Mouse (Mus musculus): Measurements from ENCODE around the gene Lgals2.
A peak's percentile ranks its signal among the peaks of the same experiment; 100 is the strongest.

GRCm38 (mm10) chr15:78876258-78876696 lies 20.9 kb upstream of the Lgals2 start:
- TF ChIP-seq POLR2A (IDR thresholded peaks at IDR 0.05; ENCODE audit: control insufficient read depth, extremely low read depth, insufficient read depth, low read length, poor library complexity) (no peak), CTCF (IDR thresholded peaks at IDR 0.05; ENCODE audit: borderline replicate concordance, control insufficient read depth, extremely low read depth, insufficient read depth, low read length, poor library complexity) (peak; percentile 82; the same call in 1 of the 2 replicates)

Data from thymus, adult 2 months (tissue).